Mouse (Mus musculus) myocyte (in vitro differentiated cells): ENCODE data around the gene Mroh8. TPM values are rescaled to one million over a fixed set of nuclear protein-coding genes. Genes with fewer than 3 reads are reported as not detected.
A peak's percentile ranks its signal among the peaks of the same experiment; 100 is the strongest.
"Not testable (repeated sequence)": the region's sequence is repeated elsewhere in the genome, so short reads cannot be mapped to it uniquely, and the experiment has no call there.

Experiments
- H3K27me3 ChIP-seq: one replicate; pipeline ENCODE4 v1.6.1; 2011; ENCODE audit not compliant: control insufficient read depth, insufficient read depth, insufficient read length
- H3K36me3 ChIP-seq: one replicate; pipeline ENCODE4 v1.6.1; 2011; ENCODE audit not compliant: control insufficient read depth, insufficient read depth
- H3K4me2 ChIP-seq: one replicate; pipeline ENCODE4 v1.6.1; 2011; ENCODE audit warnings: low read depth, control low read depth
- H3K4me3 ChIP-seq: one replicate; pipeline ENCODE4 v1.5.1; 2011; ENCODE audit warnings: mild to moderate bottlenecking, control low read depth, moderate library complexity
- H3K79me2 ChIP-seq: one replicate; pipeline ENCODE4 v1.6.1; 2011; ENCODE audit not compliant: control insufficient read depth, insufficient read depth
- H3ac ChIP-seq: one replicate; pipeline ENCODE4 v1.6.1; 2011; ENCODE audit not compliant: control insufficient read depth, insufficient read length
- CEBPB ChIP-seq: IDR thresholded peaks from 2 replicates; pipeline ENCODE4 v1.6.1; 2011; ENCODE audit warnings: mild to moderate bottlenecking, moderate library complexity; ENCODE audit not compliant: poor library complexity, insufficient read depth, severe bottlenecking
- E2F4 ChIP-seq: IDR thresholded peaks from one replicate; pipeline ENCODE4 v1.6.1; 2011; ENCODE audit warnings: mild to moderate bottlenecking, control low read depth, moderate library complexity; ENCODE audit not compliant: insufficient read depth
- MAX ChIP-seq: IDR thresholded peaks from one replicate; pipeline ENCODE4 v1.6.1; 2011; ENCODE audit warnings: low read depth, mild to moderate bottlenecking, control low read depth
- MYOD1 ChIP-seq, 3 experiments: IDR thresholded peaks; one replicate each; pipeline ENCODE4 v1.6.1; 2011; ENCODE audit warnings: control low read depth in 2 of 3, low read depth in 2 of 3, mild to moderate bottlenecking in 2 of 3, moderate library complexity in 1 of 3; ENCODE audit not compliant: insufficient read length in 2 of 3, control insufficient read depth in 1 of 3
- MYOG ChIP-seq, 3 experiments: IDR thresholded peaks; one replicate each; pipeline ENCODE4 v1.6.1; 2011; ENCODE audit warnings: control low read depth in 2 of 3, low read depth in 2 of 3, mild to moderate bottlenecking in 2 of 3; ENCODE audit not compliant: insufficient read length in 2 of 3, control insufficient read depth in 1 of 3, insufficient read depth in 1 of 3
- POLR2A ChIP-seq: IDR thresholded peaks from one replicate; pipeline ENCODE4 v1.6.1; 2011; ENCODE audit warnings: low read depth, mild to moderate bottlenecking, control low read depth, moderate library complexity; ENCODE audit not compliant: insufficient read length
- POLR2AphosphoS2 ChIP-seq: IDR thresholded peaks from one replicate; pipeline ENCODE4 v1.6.1; 2011; ENCODE audit warnings: low read depth, control low read depth; ENCODE audit not compliant: insufficient read length
- REST ChIP-seq: IDR thresholded peaks from one replicate; pipeline ENCODE4 v1.6.1; 2011; ENCODE audit warnings: mild to moderate bottlenecking, control low read depth, moderate library complexity; ENCODE audit not compliant: insufficient read depth, insufficient read length
- SRF ChIP-seq: IDR thresholded peaks from one replicate; pipeline ENCODE4 v1.6.1; 2011; ENCODE audit warnings: low read depth; ENCODE audit not compliant: control insufficient read depth, insufficient read length
- TCF12 ChIP-seq: IDR thresholded peaks from one replicate; pipeline ENCODE4 v1.6.1; 2011; ENCODE audit warnings: mild to moderate bottlenecking, control low read depth; ENCODE audit not compliant: poor library complexity, insufficient read depth, severe bottlenecking
- TCF3 ChIP-seq: IDR thresholded peaks from one replicate; pipeline ENCODE4 v1.6.1; 2011; ENCODE audit warnings: low read depth, control low read depth; ENCODE audit not compliant: insufficient read length
- USF1 ChIP-seq: IDR thresholded peaks from one replicate; pipeline ENCODE4 v1.6.1; 2011; ENCODE audit warnings: low read depth, mild to moderate bottlenecking, control low read depth, moderate library complexity
- polyA plus RNA-seq: library from polyadenylated mRNA; unstranded; fragments of >200 nt; fragmentation: generic; extraction: Trizol; gene quantifications from one replicate; pipeline ENCODE4 v1.2.1, GENCODE M21; 2012; ENCODE audit warnings: missing spikeins

Mroh8 gene
- polyA plus RNA-seq, 1 experiment = 0.10 TPM

GRCm38 (mm10) chr2:157172984-157173383 is 106.4 kb downstream of the Mroh8 start:
- Histone ChIP-seq H3K27me3 (no peaks in the 10 kb centered on the region), H3K4me2 (no peak overlapping the region), H3K79me2 (no peaks in the 10 kb centered on the region), H3ac (no peak overlapping the region), H3K36me3 (peaks cover 13% of the 10 kb centered on the region), H3K4me3 (no peak overlapping the region)
- TF ChIP-seq SRF (no peak), CEBPB (no peak), MYOG (IDR thresholded peaks at IDR 0.05; ENCODE audit: control insufficient read depth in 1 of 3, insufficient read depth in 1 of 3, insufficient read length in 2 of 3, low read depth in 2 of 3) (peak in 1 of 3 experiments; percentile 66), POLR2AphosphoS2 (no peak), REST (no peak)

GRCm38 (mm10) chr2:157170626-157171025 is 108.7 kb downstream of the Mroh8 start:
- Histone ChIP-seq H3K4me3 (no peak overlapping the region), H3K27me3 (no peaks in the 10 kb centered on the region), H3K36me3 (peaks cover 13% of the 10 kb centered on the region), H3ac (no peak overlapping the region), H3K79me2 (no peaks in the 10 kb centered on the region), H3K4me2 (peak overlapping the region; percentile 56)
- TF ChIP-seq POLR2AphosphoS2 (no peak), CEBPB (no peak), POLR2A (no peak), USF1 (no peak), SRF (no peak), TCF12 (no peak), E2F4 (no peak), REST (no peak), MYOG (IDR thresholded peaks at IDR 0.05; ENCODE audit: control insufficient read depth in 1 of 3, insufficient read depth in 1 of 3, insufficient read length in 2 of 3, low read depth in 2 of 3) (no peak), MAX (no peak), MYOD1 (IDR thresholded peaks at IDR 0.05; ENCODE audit: control insufficient read depth in 1 of 3, insufficient read length in 2 of 3, low read depth in 2 of 3) (no peak), TCF3 (no peak)

- no peak overlapping the region for H3ac ChIP-seq
- H3K79me2 ChIP-seq = no peaks in the 10 kb centered on the region
- TF ChIP-seq TCF3 (no peak), MYOG (IDR thresholded peaks at IDR 0.05; ENCODE audit: control insufficient read depth in 1 of 3, insufficient read depth in 1 of 3, insufficient read length in 2 of 3, low read depth in 2 of 3) (no peak), CEBPB (no peak), POLR2A (no peak), REST (no peak), MAX (no peak), E2F4 (no peak), USF1 (no peak), POLR2AphosphoS2 (no peak), TCF12 (no peak), SRF (no peak), MYOD1 (IDR thresholded peaks at IDR 0.05; ENCODE audit: control insufficient read depth in 1 of 3, insufficient read length in 2 of 3, low read depth in 2 of 3) (no peak)
- no peak overlapping the region for H3K4me3 ChIP-seq
- peaks cover 13% of the 10 kb centered on the region for H3K36me3 ChIP-seq
- H3K27me3 ChIP-seq = no peaks in the 10 kb centered on the region
- peak overlapping the region; percentile 56 for H3K4me2 ChIP-seq
Observed at GRCm38 (mm10) chr2:157170166-157170565, 109.2 kb downstream of the Mroh8 start.

DNA sequence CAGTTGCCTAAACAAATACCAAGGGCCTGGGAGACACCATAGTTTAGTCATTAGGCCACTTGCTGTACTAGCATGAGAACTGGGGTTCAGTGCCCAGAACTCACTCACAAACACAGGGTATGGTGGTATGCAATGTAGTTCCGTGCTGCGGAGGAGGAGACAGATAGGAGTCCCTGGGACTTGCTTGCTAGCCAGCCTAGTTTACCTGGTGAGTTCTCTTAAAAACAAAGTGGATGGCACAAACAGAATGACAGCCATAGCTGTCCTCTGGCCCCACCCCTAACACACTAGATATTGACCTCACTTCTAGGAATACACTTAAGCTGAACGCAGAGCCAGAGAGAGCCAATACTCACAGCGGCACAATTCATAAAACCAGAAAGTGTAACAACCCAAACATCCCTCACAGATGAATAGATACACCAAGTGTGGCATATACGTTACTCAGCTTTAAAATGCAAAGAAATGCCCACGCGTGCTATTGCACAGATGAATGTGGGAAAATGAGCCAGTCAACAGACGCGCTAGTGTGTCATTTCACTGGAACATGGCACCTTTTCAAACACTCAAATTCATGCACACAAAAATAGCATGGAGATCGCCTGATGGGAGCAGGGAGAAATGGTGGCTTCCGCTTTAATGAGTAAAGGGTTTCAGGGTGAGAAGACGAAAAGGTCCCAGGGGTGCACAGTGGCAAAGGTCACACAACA is 112.8 kb downstream of the Mroh8 start:
- no peak for TF ChIP-seq REST
- no peak for TF ChIP-seq MYOG (IDR thresholded peaks at IDR 0.05; ENCODE audit: control insufficient read depth in 1 of 3, insufficient read depth in 1 of 3, insufficient read length in 2 of 3, low read depth in 2 of 3)
- no peak for TF ChIP-seq TCF12
- TF ChIP-seq MYOD1 (IDR thresholded peaks at IDR 0.05; ENCODE audit: control insufficient read depth in 1 of 3, insufficient read length in 2 of 3, low read depth in 2 of 3) = no peak
- TF ChIP-seq POLR2A = no peak
- no peak for TF ChIP-seq CEBPB
- no peak for TF ChIP-seq TCF3
- TF ChIP-seq USF1 = no peak
- no peak for TF ChIP-seq E2F4
- TF ChIP-seq MAX = no peak
- TF ChIP-seq POLR2AphosphoS2 = no peak
- no peak overlapping the region for H3ac ChIP-seq
- no peaks in the 10 kb centered on the region for H3K79me2 ChIP-seq
- no peak overlapping the region for H3K4me2 ChIP-seq
- H3K27me3 ChIP-seq = no peaks in the 10 kb centered on the region
- peaks cover 13% of the 10 kb centered on the region for H3K36me3 ChIP-seq
- no peak overlapping the region for H3K4me3 ChIP-seq

DNA sequence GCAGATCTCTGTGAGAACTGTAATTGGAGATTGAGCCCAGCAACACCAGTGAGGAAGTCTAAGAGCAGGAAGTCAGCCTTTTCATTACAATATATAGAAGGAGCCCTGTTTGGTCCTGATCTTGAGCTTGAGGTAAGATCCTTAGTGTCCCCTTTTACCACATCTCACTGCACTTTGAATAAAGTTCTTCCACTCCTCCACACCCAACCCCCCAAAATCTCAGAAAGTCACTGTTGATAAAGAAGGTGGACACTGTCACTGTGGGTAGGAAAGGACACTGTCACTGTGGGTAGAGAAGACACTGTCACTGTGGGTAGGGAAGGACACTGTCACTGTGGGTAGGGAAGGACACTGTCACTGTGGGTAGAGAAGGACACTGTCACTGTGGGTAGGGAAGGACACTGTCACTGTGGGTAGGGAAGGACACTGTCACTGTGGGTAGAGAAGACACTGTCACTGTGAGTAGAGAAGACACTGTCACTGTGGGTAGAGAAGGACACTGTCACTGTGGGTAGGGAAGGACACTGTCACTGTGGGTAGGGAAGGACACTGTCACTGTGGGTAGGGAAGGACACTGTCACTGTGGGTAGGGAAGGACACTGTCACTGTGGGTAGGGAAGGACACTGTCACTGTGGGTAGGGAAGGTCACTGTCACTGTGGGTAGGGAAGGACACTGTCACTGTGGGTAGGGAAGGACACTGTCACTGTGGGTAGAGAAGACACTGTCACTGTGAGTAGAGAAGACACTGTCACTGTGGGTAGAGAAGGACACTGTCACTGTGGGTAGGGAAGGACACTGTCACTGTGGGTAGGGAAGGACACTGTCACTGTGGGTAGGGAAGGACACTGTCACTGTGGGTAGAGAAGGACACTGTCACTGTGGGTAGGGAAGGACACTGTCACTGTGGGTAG is 113.8 kb downstream of the Mroh8 start:
- not testable (repeated sequence) for H3K79me2 ChIP-seq, H3K27me3 ChIP-seq, H3K4me3 ChIP-seq, H3ac ChIP-seq, H3K4me2 ChIP-seq
- peaks cover 13% of the 10 kb centered on the region for H3K36me3 ChIP-seq
